Mouse (Mus musculus) activated CD4-positive, CD25-positive, alpha-beta regulatory T cell, adult 4 months (primary cell): ENCODE data around the gene Ppfibp1. TPM values are rescaled to one million over a fixed set of nuclear protein-coding genes. Genes with fewer than 3 reads are reported as not detected.

Source experiments
- ATAC-seq: one replicate; pipeline ENCODE4 v1.8.0; 2017
- polyA plus RNA-seq, 2 experiments: library from polyadenylated mRNA; unstranded; fragments of 100-300 nt; shearing (Covaris generic); gene quantifications; one replicate each; pipeline ENCODE4 v1.2.1; 2017

Gene Ppfibp1
- polyA plus RNA-seq, 2 experiments from 2014 or later: 5.2 to 7.8 TPM

DNA sequence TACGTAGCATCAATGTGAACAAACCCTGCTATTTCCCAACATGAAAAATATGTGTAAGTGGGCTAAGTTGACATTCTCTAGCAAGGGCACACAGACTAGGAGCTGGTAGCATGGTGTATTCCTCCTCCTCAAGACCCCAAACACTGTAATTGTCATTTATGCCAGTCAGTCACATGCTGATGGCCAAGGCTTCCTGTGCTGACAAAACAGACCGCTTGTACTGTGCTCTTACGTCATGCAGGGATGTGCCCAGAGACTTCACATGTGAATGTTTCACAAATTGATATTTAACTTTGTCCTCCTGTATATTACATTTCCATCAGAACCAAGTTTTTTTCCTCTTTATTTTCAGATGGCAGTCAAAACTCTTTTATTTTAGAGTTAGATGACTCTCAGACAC is 29.1 kb downstream of the Ppfibp1 start:
- ATAC-seq: no peak

GRCm38 (mm10) chr6:146918341-146918740 is 30.1 kb downstream of the Ppfibp1 start:
- ATAC-seq: no peak

DNA sequence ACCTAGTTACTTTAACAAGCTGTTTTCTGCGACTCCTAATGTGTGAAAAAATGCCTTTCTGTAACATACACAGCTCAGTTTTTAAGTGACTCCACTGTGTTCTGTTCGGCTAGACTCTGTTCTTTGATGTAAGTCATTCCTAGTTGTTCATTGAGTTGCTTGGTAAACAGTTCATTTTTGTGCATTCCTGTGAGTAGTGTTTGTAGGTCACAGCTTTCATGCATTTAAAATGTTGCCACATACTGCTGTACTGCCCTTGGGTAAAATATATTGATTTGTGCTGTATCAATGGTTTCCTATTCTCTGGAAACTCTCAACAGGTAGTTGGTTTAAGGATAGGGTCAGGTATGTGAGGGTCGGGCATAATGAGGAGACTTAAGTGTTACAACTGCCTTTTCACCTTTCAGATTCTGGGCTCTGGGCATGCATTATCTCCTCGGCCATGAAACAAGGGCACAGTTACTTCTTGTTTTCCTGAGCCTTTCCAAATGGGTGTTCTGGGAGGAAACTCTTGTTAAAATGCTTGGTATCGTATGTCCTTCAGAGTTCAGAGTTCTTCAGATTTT is 38.2 kb downstream of the Ppfibp1 start:
- no peak for ATAC-seq

DNA sequence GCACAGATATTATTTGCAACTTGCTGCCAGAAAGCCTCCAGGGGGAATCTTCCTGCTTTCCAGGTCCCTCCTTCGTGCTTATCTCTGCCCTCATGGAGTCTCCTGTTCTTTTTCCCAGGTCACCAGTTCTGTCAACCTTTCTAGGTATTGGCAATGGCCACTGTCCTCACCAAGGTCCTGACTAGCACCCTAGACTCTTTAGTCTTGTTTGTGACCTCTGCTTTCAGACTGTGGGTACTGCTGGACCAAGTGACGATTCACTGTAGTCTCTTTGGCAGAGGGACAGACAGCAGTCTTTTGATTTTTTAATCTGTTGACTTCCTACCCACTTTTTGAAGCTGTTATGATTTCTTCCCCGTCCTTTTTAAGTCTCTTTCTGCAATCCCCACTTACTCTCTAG is 39.8 kb downstream of the Ppfibp1 start:
- no peak for ATAC-seq

- ATAC-seq: no peak
Observed at GRCm38 (mm10) chr6:146929031-146929430, 40.7 kb downstream of the Ppfibp1 start.

- ATAC-seq: no peak
Observed at GRCm38 (mm10) chr6:146933123-146933522, 44.8 kb downstream of the Ppfibp1 start.

DNA sequence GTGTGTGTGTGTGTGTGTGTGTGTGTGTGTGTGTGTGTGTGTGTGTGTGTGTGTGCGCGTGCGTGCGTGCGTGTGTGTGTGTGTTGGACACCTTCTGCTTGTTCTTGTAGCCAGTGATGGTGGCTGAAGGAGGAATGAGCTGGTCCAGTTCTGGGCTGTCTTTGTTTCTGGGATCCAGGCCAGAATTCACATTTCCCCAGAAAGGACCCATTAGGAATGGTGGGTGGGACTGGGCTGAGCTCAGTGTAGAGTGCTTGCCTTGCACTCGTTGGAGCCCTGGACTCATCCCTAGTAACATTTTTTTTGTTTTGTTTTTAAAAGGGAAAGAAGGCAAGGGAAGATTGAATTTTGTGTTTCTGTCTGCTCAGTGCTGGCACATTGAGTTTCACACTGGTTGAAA is 47.7 kb downstream of the Ppfibp1 start:
- ATAC-seq: no peak

- no peak for ATAC-seq
Observed at GRCm38 (mm10) chr6:146939026-146939425, 50.7 kb downstream of the Ppfibp1 start.

- no peak for ATAC-seq
Observed at GRCm38 (mm10) chr6:146941505-146942275, 53.4 kb downstream of the Ppfibp1 start.

- no peak for ATAC-seq
Observed at GRCm38 (mm10) chr6:146944009-146944408, 55.7 kb downstream of the Ppfibp1 start.

DNA sequence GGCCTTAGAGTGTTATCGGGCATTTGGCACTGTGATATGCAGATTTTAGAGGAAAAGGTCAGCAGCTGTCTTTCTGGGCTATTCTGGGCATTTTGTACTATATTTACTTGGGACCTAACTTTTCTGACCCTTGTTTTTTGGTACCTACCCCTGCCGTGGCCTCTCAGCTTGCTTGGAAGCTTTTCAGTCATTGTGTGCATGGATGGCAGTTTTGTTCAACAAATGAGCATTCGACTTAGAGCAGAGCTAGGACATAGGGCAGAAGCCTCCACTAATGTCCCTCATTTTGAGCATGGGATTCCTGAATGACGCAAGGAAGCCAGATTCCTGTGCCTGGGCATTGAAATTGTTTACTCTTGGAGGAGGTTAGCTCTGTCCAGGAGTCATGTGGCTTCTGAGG is 56.5 kb downstream of the Ppfibp1 start:
- ATAC-seq: no peak

GRCm38 (mm10) chr6:146946327-146947029 is 58.2 kb downstream of the Ppfibp1 start:
- ATAC-seq: no peak

GRCm38 (mm10) chr6:146947186-146947585 is 58.9 kb downstream of the Ppfibp1 start:
- ATAC-seq: no peak

DNA sequence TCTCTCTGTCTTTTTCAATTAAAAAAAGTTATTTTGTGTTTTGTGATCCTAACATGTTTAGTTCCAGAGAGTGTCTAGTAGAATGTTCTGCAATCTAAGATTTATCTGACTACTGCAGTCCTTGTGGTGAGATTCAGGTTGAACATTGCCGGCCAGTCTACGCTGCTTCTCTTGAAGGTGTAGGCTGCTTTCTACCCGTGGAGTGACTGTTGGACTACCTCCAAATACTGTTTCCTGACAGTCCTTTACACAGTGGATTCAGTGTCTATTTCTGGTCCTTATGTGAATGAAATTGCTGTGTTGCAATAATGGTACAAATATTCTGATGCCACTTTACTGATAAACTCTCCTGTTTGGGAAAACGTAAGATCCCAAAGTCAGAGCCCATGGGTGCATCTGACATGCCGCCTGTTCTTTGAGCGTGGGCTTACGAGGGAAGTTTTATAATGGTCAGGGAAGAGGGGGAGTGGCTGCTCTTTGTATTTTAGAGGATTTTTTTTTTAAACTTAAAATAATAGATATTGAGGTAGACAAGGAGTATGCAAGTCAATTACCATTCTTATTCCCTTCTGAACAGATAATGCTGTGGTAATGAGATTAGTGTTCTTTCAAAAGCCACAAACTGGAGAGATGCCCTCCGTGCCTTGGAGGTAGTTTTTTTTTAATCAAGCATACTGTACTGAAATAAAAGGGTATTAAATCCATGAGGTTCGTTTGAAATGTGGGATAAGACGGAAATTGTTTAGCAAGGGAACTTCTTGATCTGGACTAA is 61.6 kb downstream of the Ppfibp1 start:
- ATAC-seq: no peak

DNA sequence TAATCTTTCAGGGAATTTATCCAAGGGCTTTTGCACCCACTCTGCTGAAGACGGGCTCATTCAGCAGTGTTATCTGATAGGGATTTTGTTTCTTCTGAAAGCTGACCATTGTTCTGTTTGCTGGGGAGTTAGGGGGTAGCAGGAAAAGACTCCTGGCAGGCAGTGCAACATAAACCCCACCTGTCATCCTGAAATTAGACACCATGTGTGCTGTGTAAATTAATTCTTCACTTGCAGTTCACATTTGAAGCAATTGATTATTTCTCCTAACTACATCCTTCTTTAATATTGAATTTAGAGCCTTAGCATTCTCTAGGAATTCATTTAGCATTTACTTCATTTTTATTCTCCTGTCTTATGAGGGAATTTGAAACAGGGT is 62.2 kb downstream of the Ppfibp1 start:
- ATAC-seq: no peak

GRCm38 (mm10) chr6:146954258-146954657 is 66.0 kb downstream of the Ppfibp1 start, which contains the start of gene 1700034J05Rik:
Gene 1700034J05Rik (minus strand): TSS chr6:146954422.
- no peak for ATAC-seq

GRCm38 (mm10) chr6:146955475-146955874 is 67.2 kb downstream of the Ppfibp1 start:
- ATAC-seq: no peak

GRCm38 (mm10) chr6:146955896-146956295 is 67.6 kb downstream of the Ppfibp1 start:
- ATAC-seq: no peak

DNA sequence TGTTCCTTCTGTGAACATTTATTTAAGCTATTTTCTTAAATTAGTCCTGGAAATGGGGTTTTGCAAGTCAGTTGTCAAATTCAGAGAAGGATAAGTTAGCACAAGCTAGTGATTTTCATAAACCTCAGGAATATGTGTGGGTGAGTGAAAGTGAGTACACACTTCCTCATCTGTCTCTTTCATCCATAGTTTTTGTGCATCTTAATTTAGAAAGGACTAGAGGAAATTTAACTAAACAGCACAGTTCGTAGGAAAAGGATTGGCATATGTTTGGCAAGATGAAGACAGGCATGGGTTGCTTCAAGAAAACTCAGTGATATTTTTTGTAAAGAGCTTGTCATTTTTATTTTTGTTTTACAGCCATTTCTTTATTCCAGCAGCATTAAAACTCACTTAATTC is 68.7 kb downstream of the Ppfibp1 start:
- ATAC-seq: no peak

DNA sequence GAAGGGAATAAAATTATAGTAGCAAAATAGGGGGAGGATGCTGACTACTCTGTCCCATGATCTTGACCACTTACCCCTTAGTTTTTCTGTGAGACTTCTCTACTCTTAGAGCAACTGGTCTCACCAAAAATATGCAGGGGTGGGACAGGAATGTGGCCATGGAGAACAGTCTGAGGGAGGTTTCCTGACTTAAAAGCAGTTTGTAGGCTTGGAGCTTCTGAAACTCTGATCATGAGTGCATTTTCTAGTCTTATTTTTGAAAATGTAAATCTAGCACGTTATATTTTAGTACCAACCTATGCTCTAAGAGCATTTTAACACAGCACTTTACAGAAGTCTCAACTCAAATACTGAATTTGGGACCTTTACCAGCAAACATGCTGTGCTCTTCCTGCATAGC is 70.4 kb downstream of the Ppfibp1 start:
- ATAC-seq: no peak

DNA sequence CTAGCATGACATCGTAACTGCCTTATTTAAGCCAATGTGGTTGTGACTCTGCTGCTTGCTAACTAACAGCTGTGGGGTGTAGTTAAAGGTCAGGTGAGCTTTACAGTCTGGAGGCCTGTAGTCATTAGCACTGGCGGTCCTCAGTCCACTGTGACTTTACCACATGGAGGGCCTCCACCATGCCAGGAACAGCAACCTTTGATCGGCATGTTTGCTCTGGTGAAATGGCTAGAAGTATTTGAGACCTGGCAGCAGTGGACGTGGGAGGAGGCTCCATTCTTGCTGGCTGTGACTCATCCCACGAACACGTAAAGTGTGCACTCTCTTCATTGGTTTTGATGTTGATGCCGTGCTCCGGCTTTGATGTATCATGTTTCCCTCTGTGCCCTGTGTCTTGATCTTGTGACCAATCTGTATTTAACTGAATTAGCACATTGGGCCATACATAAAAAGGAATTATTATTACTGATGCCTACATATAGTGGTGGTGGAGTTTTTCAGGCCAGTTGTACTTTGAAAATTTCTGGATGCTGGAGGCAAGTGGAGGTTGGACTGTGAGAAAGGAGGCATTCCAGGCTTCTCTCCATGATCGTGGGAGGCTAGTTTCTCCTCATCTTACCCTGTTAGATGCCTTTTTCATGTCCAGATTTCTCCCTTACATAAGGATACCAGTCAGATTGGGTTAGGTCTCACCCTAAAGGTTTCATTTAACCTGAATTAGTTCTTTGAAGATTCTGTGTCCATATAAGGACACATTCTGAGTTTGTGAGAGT is 71.8 kb downstream of the Ppfibp1 start:
- peak; percentile 78 for ATAC-seq

DNA sequence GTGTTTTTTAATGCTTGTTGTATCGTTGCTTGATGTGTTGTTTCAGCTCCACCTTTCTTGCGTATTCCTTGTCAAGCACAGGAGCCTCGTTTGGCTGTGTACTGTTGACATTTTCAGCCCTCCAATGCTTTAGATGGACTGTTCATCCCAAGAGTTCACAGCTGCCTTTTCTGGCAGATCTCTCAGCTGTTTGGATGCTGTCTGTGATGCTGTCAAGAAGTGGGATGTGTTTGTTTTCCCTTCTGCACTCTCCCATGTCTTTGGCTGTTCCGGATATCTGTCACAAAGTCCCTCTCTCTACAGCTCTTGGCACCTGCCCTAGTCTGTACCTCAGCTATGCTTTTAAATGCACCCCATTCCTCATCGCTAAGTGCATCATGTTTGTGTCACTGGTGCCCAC is 72.7 kb downstream of the Ppfibp1 start:
- no peak for ATAC-seq
